Mouse (Mus musculus) testis, adult 10 weeks (tissue): Measurements from ENCODE around the gene Brap. TPM values are rescaled to one million over a fixed set of nuclear protein-coding genes. Genes with fewer than 3 reads are reported as not detected.

ENCODE experiments used
- polyA plus RNA-seq: library from polyadenylated mRNA; stranded (reverse); fragments of 350-450 nt; fragmentation: Illumina TruSeq; extraction: RNeasy Lipid Tissue Mini Kit (QIAGEN cat#74804); gene quantifications from one replicate; pipeline ENCODE4 v1.2.3, GENCODE M21; 2014; ENCODE audit warnings: low read depth, low replicate concordance

The Brap gene
- 109 TPM for polyA plus RNA-seq

DNA sequence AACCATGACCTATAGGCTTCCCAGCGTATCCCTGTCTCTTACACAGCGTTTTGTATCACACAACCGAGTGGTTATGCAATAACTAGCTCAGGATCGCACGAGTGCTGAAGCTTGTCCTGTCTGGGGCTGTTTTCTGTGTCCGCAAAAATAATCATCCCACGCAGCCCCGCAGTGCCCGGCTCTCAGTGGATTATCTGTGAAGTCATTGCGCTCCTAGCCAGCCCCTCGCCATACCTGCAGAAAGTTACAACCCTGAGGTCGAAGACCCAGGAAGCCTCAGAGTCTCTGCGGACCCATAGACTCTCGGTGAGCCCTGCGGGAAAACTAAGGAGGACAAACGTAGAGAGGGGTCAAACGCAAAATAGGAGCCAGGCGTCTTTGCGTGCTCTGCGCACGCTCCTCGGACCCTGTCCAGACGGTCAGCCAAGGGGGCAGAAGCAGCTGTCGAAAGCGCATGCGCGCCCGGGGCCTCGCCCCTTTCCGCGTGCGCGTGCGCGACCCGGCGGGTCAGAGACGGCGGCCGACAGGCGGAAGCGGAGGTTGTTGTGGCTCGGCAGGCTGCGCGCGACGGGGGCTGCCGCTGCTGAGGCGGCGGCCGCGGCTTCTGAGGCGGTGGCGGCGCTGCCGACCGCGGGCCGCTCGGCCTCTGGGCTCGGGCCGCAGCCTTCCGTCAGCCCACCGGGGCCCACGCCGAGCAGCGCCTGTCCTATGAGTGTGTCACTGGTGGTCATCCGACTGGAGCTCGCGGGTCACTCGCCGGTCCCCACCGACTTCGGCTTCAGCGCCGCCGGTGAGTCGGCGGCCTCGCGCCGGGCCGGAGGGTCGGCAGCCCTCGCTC is at the start of gene Brap, which contains the start of gene Acad10:
Gene Brap, plus strand, starts transcription at position 505 of the 838 bp plus-strand sequence.
Gene Acad10, minus strand, starts transcription at position 456 of the 838 bp plus-strand sequence.

DNA sequence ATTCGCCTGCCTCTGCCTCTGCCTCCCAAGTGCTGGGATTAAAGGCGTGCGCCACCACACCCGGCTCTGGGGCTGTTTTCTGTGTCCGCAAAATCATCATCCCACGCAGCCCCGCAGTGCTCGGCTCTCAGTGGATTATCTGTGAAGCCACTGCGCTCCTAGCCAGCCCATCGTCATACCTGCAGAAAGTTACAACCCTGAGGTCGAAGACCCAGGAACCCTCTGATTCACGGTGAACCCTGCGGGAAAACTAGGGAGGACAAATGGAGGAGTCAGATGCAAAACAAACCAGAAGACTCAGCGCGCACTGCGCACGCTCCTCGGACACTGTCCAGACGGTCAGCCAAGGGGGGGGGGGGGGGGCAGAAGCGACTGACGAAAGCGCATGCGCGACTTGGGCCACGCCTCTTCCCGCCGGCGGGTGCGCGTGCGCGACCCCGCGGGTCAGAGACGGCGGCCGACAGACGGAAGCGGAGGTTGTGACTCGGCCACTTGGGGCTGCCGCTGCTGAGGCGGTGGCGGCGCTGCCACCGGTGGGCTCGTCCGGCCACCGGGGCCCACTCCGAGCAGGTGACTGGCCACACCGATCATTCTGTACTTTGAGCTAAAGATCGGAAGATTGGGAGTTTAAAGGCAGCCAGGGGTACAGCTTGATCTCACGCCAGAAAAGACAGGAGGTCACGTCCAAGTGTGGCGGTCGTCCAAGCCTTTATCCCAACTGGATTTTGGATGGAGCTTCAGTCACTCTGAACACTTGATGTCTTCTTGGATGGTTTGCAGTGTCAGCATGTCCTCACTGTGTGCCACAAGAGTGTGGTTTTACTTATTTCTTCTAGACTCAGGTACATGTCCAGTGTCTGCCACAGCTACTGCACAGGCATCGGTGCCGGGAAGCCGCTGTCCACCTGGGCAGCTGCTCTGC is 41.5 kb upstream of the Brap start, which contains the start of gene Acad12:
Gene Acad12, minus strand, starts transcription at position 347 of the 922 bp plus-strand sequence.

DNA sequence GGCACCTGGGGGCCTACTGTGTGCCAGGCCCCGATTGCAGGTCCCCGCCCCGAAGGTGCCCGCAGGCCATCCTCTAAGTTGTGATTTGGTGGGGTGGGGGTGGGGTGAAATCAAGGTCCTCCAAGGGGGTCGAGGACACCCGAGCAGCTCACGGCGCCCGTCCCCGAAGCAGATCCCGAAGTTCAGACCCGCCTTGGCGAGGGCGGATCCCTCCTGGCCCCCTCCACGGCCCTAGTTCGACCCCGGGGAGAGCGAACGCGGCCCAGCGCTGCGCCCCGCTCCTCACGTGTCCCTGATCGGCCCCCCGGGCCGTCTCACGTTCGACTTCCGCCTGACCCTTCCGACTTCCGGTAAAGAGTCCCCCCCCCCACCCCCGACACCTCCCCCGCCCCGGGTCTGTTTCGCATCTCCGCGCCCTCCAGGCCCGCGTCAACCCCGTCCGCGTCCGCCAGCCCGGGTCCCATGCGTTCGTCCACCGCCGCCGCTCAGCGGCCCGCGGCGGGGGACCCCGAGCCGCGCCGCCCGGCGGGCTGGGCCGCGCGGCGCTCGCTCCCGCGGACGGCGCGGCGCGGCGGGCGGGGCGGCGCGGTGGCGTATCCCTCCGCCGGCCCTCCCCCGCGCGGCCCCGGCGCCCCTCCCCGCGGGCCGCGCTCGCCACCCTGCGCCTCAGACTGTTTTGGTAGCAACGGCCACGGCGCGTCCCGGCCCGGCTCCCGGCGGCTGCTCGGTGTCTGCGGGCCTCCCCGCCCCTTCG is 51.0 kb downstream of the Brap start, which contains the start of gene Atxn2:
Gene Atxn2, plus strand, starts transcription at position 164 of the 754 bp plus-strand sequence.

Other genes starting within 250 kb of the Brap start
- gene Tmem116, start 208.7 kb upstream of the Brap start, polyA plus RNA-seq, result 8.0 TPM
- gene Erp29, start 208.1 kb upstream of the Brap start, polyA plus RNA-seq, result 28.9 TPM
- gene Adam1b, start 157.1 kb upstream of the Brap start, polyA plus RNA-seq, result 70.9 TPM
- gene Adam1a, start 115.1 kb upstream of the Brap start, polyA plus RNA-seq, result 81.2 TPM
- not detected for gene Gm42878, start 115.1 kb upstream of the Brap start, polyA plus RNA-seq
- 55.1 TPM for gene Mapkapk5, start 114.7 kb upstream of the Brap start, polyA plus RNA-seq
- gene Aldh2, start 66.7 kb upstream of the Brap start, polyA plus RNA-seq, result 6.5 TPM
- gene Acad12, start 41.6 kb upstream of the Brap start, polyA plus RNA-seq, result 2.1 TPM
- 0.64 TPM for gene Acad10, start within 50 bp of the Brap start, polyA plus RNA-seq
- 247 TPM for gene Atxn2, start 50.8 kb downstream of the Brap start, polyA plus RNA-seq
- 28.4 TPM for gene Sh2b3, start 177.1 kb downstream of the Brap start, polyA plus RNA-seq
- gene Pheta1, start 188.4 kb downstream of the Brap start, polyA plus RNA-seq, result 0.31 TPM